Mouse (Mus musculus) hindbrain, embryonic 12.5 days (tissue): ENCODE data around the gene Rflnb. TPM values are rescaled to one million over a fixed set of nuclear protein-coding genes. Genes with fewer than 3 reads are reported as not detected.
A peak's percentile ranks its signal among the peaks of the same experiment; 100 is the strongest.
"Not testable (repeated sequence)": the region's sequence is repeated elsewhere in the genome, so short reads cannot be mapped to it uniquely, and the experiment has no call there.

ENCODE experiments used
- ATAC-seq: fragments of 200-750 bp; cut with Nextera tagmentation; 2 replicates; pipeline ENCODE4 v1.8.0; 2017; ENCODE audit warnings: moderate TSS enrichment; ENCODE audit not compliant: low FRiP score
- H3K27ac ChIP-seq: fragments of 300-500 bp; sonication (generic); 2 replicates; pipeline ENCODE4 v1.5.1; 2016; ENCODE audit warnings: mild to moderate bottlenecking
- H3K27me3 ChIP-seq: fragments of 300-500 bp; sonication (generic); 2 replicates; pipeline ENCODE4 v1.6.1; 2016; ENCODE audit warnings: mild to moderate bottlenecking
- H3K36me3 ChIP-seq: fragments of 300-500 bp; sonication (generic); 2 replicates; pipeline ENCODE4 v1.6.1; 2016; ENCODE audit warnings: mild to moderate bottlenecking
- H3K4me1 ChIP-seq: fragments of 300-500 bp; sonication (generic); 2 replicates; pipeline ENCODE4 v1.6.1; 2016
- H3K4me2 ChIP-seq: fragments of 300-500 bp; sonication (generic); replicated peaks from 2 replicates; pipeline ENCODE4 v1.6.1; 2016; ENCODE audit warnings: mild to moderate bottlenecking
- H3K4me3 ChIP-seq: fragments of 300-500 bp; sonication (generic); 2 replicates; pipeline ENCODE4 v1.5.1; 2016; ENCODE audit warnings: mild to moderate bottlenecking
- H3K9ac ChIP-seq: fragments of 300-500 bp; sonication (generic); 2 replicates; pipeline ENCODE4 v1.6.1; 2016; ENCODE audit warnings: mild to moderate bottlenecking, moderate library complexity
- H3K9me3 ChIP-seq: fragments of 300-500 bp; sonication (generic); replicated peaks from 2 replicates; pipeline ENCODE4 v1.6.1; 2016; ENCODE audit warnings: mild to moderate bottlenecking
- WGBS: fragments of 180-500 bp; shearing (Covaris S2); methylation state at CpG from one replicate; pipeline ENCODE4 v1.1.7; 2016; 5-methylcytosine and 5-hydroxymethylcytosine counted together
- polyA plus RNA-seq: library from polyadenylated mRNA; unstranded; fragments of >200 nt; fragmentation: Nextera tagmentation; extraction: Ambion mirVana; gene quantifications from 2 replicates; pipeline ENCODE4 v1.2.1, GENCODE M21; 2016

Gene Rflnb
- polyA plus RNA-seq, 1 experiment from 2014 or later: 25.4 TPM

- 82% methylated on average over 6 of the region's 6 CpGs for whole genome bisulfite sequencing
- Histone ChIP-seq H3K4me3 (no peak overlapping the region), H3K27me3 (peaks cover 7% of the 10 kb centered on the region), H3K27ac (no peak overlapping the region), H3K9me3 (no peaks in the 10 kb centered on the region), H3K36me3 (no peaks in the 10 kb centered on the region), H3K9ac (no peak overlapping the region), H3K4me2 (no peak overlapping the region), H3K4me1 (peaks cover 3% of the 10 kb centered on the region; the same call in 1 of the 2 replicates)
- ATAC-seq: no peak
Measured at GRCm38 (mm10) chr11:76033359-76033758, 5.8 kb upstream of the Rflnb start.

- Histone ChIP-seq H3K27me3 (peaks cover 17% of the 10 kb centered on the region), H3K27ac (peak overlapping the region; percentile 13; the same call in 1 of the 2 replicates), H3K4me3 (peak overlapping the region; percentile 62), H3K9ac (peak overlapping the region; percentile 67), H3K36me3 (no peaks in the 10 kb centered on the region; the same call in 1 of the 2 replicates), H3K4me1 (peaks cover 27% of the 10 kb centered on the region), H3K4me2 (peak overlapping the region; percentile 89), H3K9me3 (no peaks in the 10 kb centered on the region)
- 4% methylated on average over 10 of the region's 14 CpGs for WGBS
- ATAC-seq: peak; percentile 54; the same call in 1 of the 2 replicates
Measured at GRCm38 (mm10) chr11:76028072-76028465, 487 bp upstream of the Rflnb start.

GRCm38 (mm10) chr11:76026527-76027138 is 949 bp downstream of the Rflnb start:
- 5% methylated on average over 14 of the region's 14 CpGs for WGBS
- no peaks in the 10 kb centered on the region; the same call in 1 of the 2 replicates for H3K36me3 ChIP-seq
- peak overlapping the region; percentile 62 for H3K4me3 ChIP-seq
- H3K27me3 ChIP-seq: peaks cover 17% of the 10 kb centered on the region
- no peak; the same call in 1 of the 2 replicates for ATAC-seq
- H3K27ac ChIP-seq: peak overlapping the region; percentile 13; the same call in 1 of the 2 replicates
- H3K9ac ChIP-seq: peak overlapping the region; percentile 67
- H3K4me1 ChIP-seq: peaks cover 27% of the 10 kb centered on the region
- H3K9me3 ChIP-seq: no peaks in the 10 kb centered on the region
- peak overlapping the region; percentile 89 for H3K4me2 ChIP-seq

- Histone ChIP-seq H3K4me2 (no peak overlapping the region), H3K9ac (no peak overlapping the region), H3K9me3 (no peaks in the 10 kb centered on the region), H3K36me3 (no peaks in the 10 kb centered on the region; the same call in 1 of the 2 replicates), H3K27ac (no peak overlapping the region), H3K4me1 (peaks cover 24% of the 10 kb centered on the region), H3K27me3 (peaks cover 17% of the 10 kb centered on the region), H3K4me3 (no peak overlapping the region)
- 69% methylated on average over 7 of the region's 7 CpGs for WGBS
- no peak for ATAC-seq
Measured at GRCm38 (mm10) chr11:76025080-76025583, 2.5 kb downstream of the Rflnb start.

- H3K9me3 ChIP-seq: no peaks in the 10 kb centered on the region
- no peaks in the 10 kb centered on the region; the same call in 1 of the 2 replicates for H3K36me3 ChIP-seq
- no peak for ATAC-seq
- no peak overlapping the region for H3K9ac ChIP-seq
- H3K4me3 ChIP-seq: no peak overlapping the region
- no peak overlapping the region for H3K4me2 ChIP-seq
- 78% methylated on average over 9 of the region's 9 CpGs for WGBS
- H3K4me1 ChIP-seq: 0 out of 2 replicates have a peak, but pooled peaks cover 3% of the 10 kb centered on the region
- no peak overlapping the region for H3K27ac ChIP-seq
- H3K27me3 ChIP-seq: peaks cover 4% of the 10 kb centered on the region
Measured at GRCm38 (mm10) chr11:76020916-76021315, 6.7 kb downstream of the Rflnb start.

GRCm38 (mm10) chr11:76019879-76020278 is 7.7 kb downstream of the Rflnb start:
- no peaks in the 10 kb centered on the region for H3K27me3 ChIP-seq
- H3K9me3 ChIP-seq: no peaks in the 10 kb centered on the region
- no peak for ATAC-seq
- 82% methylated on average over 4 of the region's 4 CpGs for WGBS
- no peak overlapping the region for H3K9ac ChIP-seq
- no peaks in the 10 kb centered on the region; the same call in 1 of the 2 replicates for H3K36me3 ChIP-seq
- no peaks in the 10 kb centered on the region for H3K4me1 ChIP-seq
- no peak overlapping the region for H3K4me2 ChIP-seq
- no peak overlapping the region for H3K4me3 ChIP-seq
- H3K27ac ChIP-seq: no peak overlapping the region

- Histone ChIP-seq H3K4me3 (no peak overlapping the region), H3K36me3 (no peaks in the 10 kb centered on the region), H3K27ac (no peak overlapping the region), H3K9me3 (no peaks in the 10 kb centered on the region), H3K27me3 (no peaks in the 10 kb centered on the region), H3K4me2 (no peak overlapping the region), H3K9ac (no peak overlapping the region), H3K4me1 (no peaks in the 10 kb centered on the region)
- 73% methylated on average over 4 of the region's 4 CpGs for WGBS
- ATAC-seq: no peak
Measured at GRCm38 (mm10) chr11:76015814-76016213, 11.8 kb downstream of the Rflnb start.

- H3K4me3 ChIP-seq: no peak overlapping the region
- no peaks in the 10 kb centered on the region for H3K36me3 ChIP-seq
- no peak for ATAC-seq
- H3K4me1 ChIP-seq: no peaks in the 10 kb centered on the region
- no peak overlapping the region for H3K4me2 ChIP-seq
- 93% methylated on average over 6 of the region's 6 CpGs for WGBS
- no peaks in the 10 kb centered on the region for H3K9me3 ChIP-seq
- H3K27me3 ChIP-seq: no peaks in the 10 kb centered on the region
- no peak overlapping the region for H3K9ac ChIP-seq
- H3K27ac ChIP-seq: no peak overlapping the region
Measured at GRCm38 (mm10) chr11:76015251-76015650, 12.3 kb downstream of the Rflnb start.

- ATAC-seq: no peak
- Histone ChIP-seq H3K9ac (no peak overlapping the region), H3K4me1 (no peaks in the 10 kb centered on the region), H3K27ac (no peak overlapping the region), H3K4me3 (no peak overlapping the region), H3K9me3 (no peaks in the 10 kb centered on the region), H3K36me3 (no peaks in the 10 kb centered on the region), H3K27me3 (no peaks in the 10 kb centered on the region), H3K4me2 (no peak overlapping the region)
- 90% methylated on average over 9 of the region's 9 CpGs for WGBS
Measured at GRCm38 (mm10) chr11:76010838-76011624, 16.6 kb downstream of the Rflnb start.

- Histone ChIP-seq H3K9me3 (no peaks in the 10 kb centered on the region), H3K36me3 (no peaks in the 10 kb centered on the region), H3K4me3 (no peak overlapping the region), H3K4me1 (no peaks in the 10 kb centered on the region), H3K4me2 (no peak overlapping the region), H3K27ac (no peak overlapping the region), H3K27me3 (no peaks in the 10 kb centered on the region), H3K9ac (no peak overlapping the region)
- ATAC-seq: no peak
- WGBS: 83% methylated on average over 6 of the region's 6 CpGs
Measured at GRCm38 (mm10) chr11:76009101-76009500, 18.5 kb downstream of the Rflnb start.

GRCm38 (mm10) chr11:76008162-76008561 is 19.4 kb downstream of the Rflnb start:
- H3K4me3 ChIP-seq: no peak overlapping the region
- peaks cover under 1% of the 10 kb centered on the region; the same call in 1 of the 2 replicates for H3K27me3 ChIP-seq
- no peak for ATAC-seq
- H3K36me3 ChIP-seq: no peaks in the 10 kb centered on the region
- no peak overlapping the region for H3K4me2 ChIP-seq
- H3K27ac ChIP-seq: no peak overlapping the region
- H3K4me1 ChIP-seq: no peaks in the 10 kb centered on the region
- 82% methylated on average over 2 of the region's 2 CpGs for WGBS
- H3K9ac ChIP-seq: no peak overlapping the region
- no peaks in the 10 kb centered on the region for H3K9me3 ChIP-seq

- not testable (repeated sequence) for H3K9ac ChIP-seq, H3K27ac ChIP-seq, H3K9me3 ChIP-seq, ATAC-seq, H3K4me2 ChIP-seq, H3K4me3 ChIP-seq, H3K4me1 ChIP-seq, H3K36me3 ChIP-seq
- peaks cover 17% of the 10 kb centered on the region for H3K27me3 ChIP-seq
- WGBS: 95% methylated on average over 7 of the region's 7 CpGs
Measured at GRCm38 (mm10) chr11:76004276-76004675, 23.3 kb downstream of the Rflnb start.
